ENCODE assay signal across 30 mouse cellular contexts in the genomic region with DNA sequence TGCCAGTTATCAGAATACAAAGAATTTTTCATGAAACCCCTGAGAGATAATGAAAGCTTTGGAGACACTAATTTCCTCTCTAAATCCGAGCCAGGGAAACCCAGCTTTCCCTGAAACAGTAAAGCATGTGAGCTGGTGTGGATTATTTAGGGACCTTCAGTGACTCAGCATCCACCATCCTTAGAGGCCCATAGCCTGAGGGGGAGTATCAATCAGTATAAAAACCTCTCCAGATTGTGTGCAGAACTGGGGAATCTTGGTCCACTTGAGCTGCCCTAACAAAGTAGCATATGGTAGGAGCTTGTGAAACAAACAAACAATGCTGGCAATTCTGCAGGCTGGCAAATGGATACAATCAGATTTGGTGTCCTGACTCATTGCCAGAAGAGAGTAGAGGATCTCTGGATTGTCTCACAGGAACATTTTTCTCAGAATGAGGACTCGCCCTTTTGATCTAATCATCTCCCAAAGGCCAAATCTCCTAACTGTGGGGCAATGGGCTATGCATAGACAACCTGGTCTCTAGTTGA. TPM values are rescaled to one million over a fixed set of nuclear protein-coding genes. Genes with fewer than 3 reads are reported as not detected.
DNase-seq lines count a peak whose midpoint lies in the region; ATAC-seq and TF ChIP-seq lines count a peak whose summit lies in the region.
"Had no signal": no experiment of that assay in that cellular context is flagged by ENCODE, and none has a peak within 500 bp of the region (broad histone marks: within the 10 kb centered on the region; RNA-seq: fewer than 3 reads in every experiment).

No protein-coding gene starts in this region.

- DNase-seq in forebrain, embryonic 14.5 days (ENCODE audit: low spot score): peak; percentile 35
- DNase-seq in forebrain, postnatal 0 days: no peak
- peak; percentile 49 for DNase-seq in 3T3-L1 (ENCODE audit: low read depth, low spot score)
- peak; percentile 63 for DNase-seq in MN1 (ENCODE audit: low spot score)
- peak; percentile 74 for DNase-seq in cerebellum, adult 9-10 months
- no peak for DNase-seq in gastrocnemius, postnatal 36 days
- DNase-seq in adrenal gland, adult (ENCODE audit: inconsistent age in 2 of 2, low spot score in 1 of 2): no peak
- DNase-seq: adrenal gland, postnatal 14 days; gastrocnemius, adult 2 months; heart, postnatal 10 days; kidney, adult 11 months; kidney, postnatal 25 days; liver, postnatal 0 days; lung, postnatal 36 days; right cerebral cortex, postnatal 25 days; thymus, postnatal 14 days had no signal

- no peak for ATAC-seq in forebrain, embryonic 14.5 days
- ATAC-seq in forebrain, postnatal 0 days: no peak; the same call in 1 of the 2 replicates
- ATAC-seq: liver, embryonic 12.5 days; liver, postnatal 0 days; Patski had no signal

- H3K4me3 ChIP-seq in forebrain, embryonic 14.5 days (ENCODE audit: low read depth, low read length): no peak overlapping the region
- no peak overlapping the region for H3K4me3 ChIP-seq in forebrain, postnatal 0 days (ENCODE audit: low read depth, low read length)
- H3K4me3 ChIP-seq: embryonic facial prominence, embryonic 10.5 days; embryonic facial prominence, embryonic 15.5 days; forebrain, embryonic 12.5 days; gastrocnemius, adult 2 months; heart, embryonic 13.5 days; liver, embryonic 12.5 days; megakaryocyte, embryonic 14.5 days; midbrain, embryonic 12.5 days; stomach, embryonic 15.5 days had no signal

- H3K9me3 ChIP-seq in forebrain, embryonic 14.5 days (replicated peaks; ENCODE audit: control insufficient read depth, low read length): no peaks in the 10 kb centered on the region
- no peaks in the 10 kb centered on the region for H3K9me3 ChIP-seq in forebrain, postnatal 0 days (ENCODE audit: low read length)
- H3K9me3 ChIP-seq: embryonic facial prominence, embryonic 10.5 days; embryonic facial prominence, embryonic 15.5 days; forebrain, embryonic 12.5 days; heart, embryonic 13.5 days; liver, embryonic 12.5 days; midbrain, embryonic 12.5 days; stomach, embryonic 15.5 days had no signal

- no peak for TF ChIP-seq CTCF in forebrain, postnatal 0 days (IDR thresholded peaks at IDR 0.05; ENCODE audit: low read depth)

- no peaks in the 10 kb centered on the region for H3K4me1 ChIP-seq in forebrain, embryonic 14.5 days (ENCODE audit: control insufficient read depth, insufficient read depth, low read length)
- peaks cover 3% of the 10 kb centered on the region; the same call in 1 of the 2 replicates for H3K4me1 ChIP-seq in forebrain, postnatal 0 days (ENCODE audit: insufficient read depth)
- H3K4me1 ChIP-seq: embryonic facial prominence, embryonic 10.5 days; embryonic facial prominence, embryonic 15.5 days; heart, embryonic 13.5 days; liver, embryonic 12.5 days; megakaryocyte, embryonic 14.5 days; stomach, embryonic 15.5 days had no signal

- WGBS in forebrain, embryonic 14.5 days: 64% methylated on average over 2 of the region's 2 CpGs
- 55% methylated on average over 2 of the region's 2 CpGs for WGBS in forebrain, postnatal 0 days

- no peak overlapping the region for H3K9ac ChIP-seq in forebrain, embryonic 14.5 days (ENCODE audit: low read length)
- H3K9ac ChIP-seq in forebrain, postnatal 0 days: no peak overlapping the region
- H3K9ac ChIP-seq: embryonic facial prominence, embryonic 15.5 days; forebrain, embryonic 12.5 days; heart, embryonic 13.5 days; hindbrain, embryonic 14.5 days; liver, embryonic 12.5 days; liver, postnatal 0 days; midbrain, embryonic 12.5 days; stomach, embryonic 15.5 days had no signal

- H3K27ac ChIP-seq in forebrain, embryonic 14.5 days (ENCODE audit: low read depth, low read length): no peak overlapping the region
- no peak overlapping the region for H3K27ac ChIP-seq in forebrain, postnatal 0 days (ENCODE audit: low read depth, low read length)
- H3K27ac ChIP-seq: embryonic facial prominence, embryonic 10.5 days; embryonic facial prominence, embryonic 15.5 days; forebrain, embryonic 12.5 days; gastrocnemius, adult 2 months; heart, embryonic 13.5 days; hindbrain, embryonic 14.5 days; liver, embryonic 12.5 days; midbrain, embryonic 12.5 days; stomach, embryonic 15.5 days had no signal

- H3K4me2 ChIP-seq in forebrain, embryonic 14.5 days (ENCODE audit: low read length): no peak overlapping the region
- H3K4me2 ChIP-seq in forebrain, postnatal 0 days (ENCODE audit: low read depth): no peak overlapping the region
- H3K4me2 ChIP-seq: embryonic facial prominence, embryonic 15.5 days; forebrain, embryonic 12.5 days; heart, embryonic 13.5 days; hindbrain, embryonic 14.5 days; liver, embryonic 12.5 days; midbrain, embryonic 12.5 days; stomach, embryonic 15.5 days had no signal

- intact Hi-C loops in gastrocnemius, postnatal 36 days (cut with DNase I): no loop called here

- H3K27me3 ChIP-seq in forebrain, embryonic 14.5 days (replicated peaks; ENCODE audit: control insufficient read depth, insufficient read depth, low read length): no peaks in the 10 kb centered on the region
- no peaks in the 10 kb centered on the region for H3K27me3 ChIP-seq in forebrain, postnatal 0 days (ENCODE audit: insufficient read depth, low read length)
- H3K27me3 ChIP-seq: CH12.LX; embryonic facial prominence, embryonic 15.5 days; forebrain, embryonic 12.5 days; heart, embryonic 13.5 days; liver, embryonic 12.5 days; megakaryocyte, embryonic 14.5 days; midbrain, embryonic 12.5 days; Patski; stomach, embryonic 15.5 days had no signal

- peaks cover 7% of the 10 kb centered on the region; the same call in 1 of the 2 replicates for H3K36me3 ChIP-seq in forebrain, embryonic 14.5 days (ENCODE audit: control insufficient read depth, insufficient read depth, low read length)
- H3K36me3 ChIP-seq in forebrain, postnatal 0 days (ENCODE audit: insufficient read depth): 0 out of 2 replicates have a peak, but pooled peaks cover 3% of the 10 kb centered on the region
- H3K36me3 ChIP-seq: embryonic facial prominence, embryonic 10.5 days; embryonic facial prominence, embryonic 15.5 days; forebrain, embryonic 12.5 days; heart, embryonic 13.5 days; liver, embryonic 12.5 days; midbrain, embryonic 12.5 days; stomach, embryonic 15.5 days had no signal

RNA-seq across cellular contexts. Expression of gene Mapk10, which starts 13.3 kb away (rescaled TPM):
- 61.3 and 85.6 TPM in 2 replicates for polyA plus RNA-seq in forebrain, embryonic 14.5 days (2014; fragmentation: Nextera tagmentation; extraction: Ambion mirVana)
- 36.2 and 41.5 TPM in 2 replicates for total RNA-seq in forebrain, postnatal 0 days (2014; rRNA removed)
- 74.6 and 89.2 TPM in 2 replicates for polyA plus RNA-seq in forebrain, postnatal 0 days (2015; fragmentation: Nextera tagmentation; extraction: Ambion mirVana)
- 1 to 10 TPM in 1 of 2 experiments, under 1 TPM in 1; 0.69 to 1.7 TPM for total RNA-seq in gastrocnemius, postnatal 36 days (2021)
- total RNA-seq: hematopoietic stem cell, adult 5-6 weeks; monocyte, adult 5-6 weeks; neutrophil, adult 5-6 weeks had no signal
- polyA plus RNA-seq: liver, postnatal 0 days had no signal

Comparison
In these comparisons a context has a peak if more than half of its experiments do, and no peak if none do; other contexts are left out.
1. DNase-seq: peak in forebrain, embryonic 14.5 days (single experiment), 3T3-L1 (single experiment), MN1 (single experiment) and cerebellum, adult 9-10 months (single experiment); none in forebrain, postnatal 0 days (single experiment), gastrocnemius, postnatal 36 days (0 of 2) and adrenal gland, adult (0 of 2).
2. RNA of gene Mapk10, which starts 13.3 kb away (total RNA-seq): 36.2 to 41.5 TPM in forebrain, postnatal 0 days; 0.69 to 1.7 TPM in gastrocnemius, postnatal 36 days; every median in the first group is over 10 times any median in the second.